Mouse (Mus musculus) CH12.LX (cell line): ENCODE results near the gene Adgrg1. TPM values are rescaled to one million over a fixed set of nuclear protein-coding genes. Genes with fewer than 3 reads are reported as not detected.

Experiments used
- DNase-seq: peaks from one replicate; pipeline ENCODE4 v3.0.0-alpha.2; 2013; ENCODE audit errors: extremely low read depth
- H3K27ac ChIP-seq: 2 replicates; pipeline ENCODE4 v1.5.1; 2012; ENCODE audit warnings: low read depth, mild to moderate bottlenecking, control low read depth, moderate library complexity; ENCODE audit not compliant: insufficient read depth
- H3K27me3 ChIP-seq: replicated peaks from 2 replicates; pipeline ENCODE3; 2012; ENCODE audit warnings: inconsistent platforms
- H3K36me3 ChIP-seq, 2 experiments: replicated peaks in 1 of 2; 2 replicates each; pipeline versions ENCODE3 to v1.6.1; 2012; ENCODE audit warnings: inconsistent platforms in 1 of 2, low read length in 1 of 2, mild to moderate bottlenecking in 1 of 2, mixed read lengths in 1 of 2, moderate library complexity in 1 of 2; ENCODE audit not compliant: control insufficient read depth in 1 of 2, insufficient read depth in 1 of 2
- H3K4me1 ChIP-seq, 2 experiments: 2 replicates each; pipeline ENCODE4 v1.6.1; 2012; ENCODE audit warnings: inconsistent platforms in 1 of 2, moderate library complexity in 1 of 2; ENCODE audit not compliant: insufficient read depth in 2 of 2, control insufficient read depth in 1 of 2
- H3K4me2 ChIP-seq: 2 replicates; pipeline ENCODE4 v1.6.1; 2012; ENCODE audit warnings: low read depth, mild to moderate bottlenecking, control low read depth; ENCODE audit not compliant: poor library complexity, insufficient read depth, severe bottlenecking
- H3K4me3 ChIP-seq, 3 experiments: fragments of 150-350 bp in 1 of 3; sonication (generic) in 1 of 3; replicated peaks in 1 of 3; 2 replicates each; pipeline versions ENCODE3 to v1.5.1; 2011 to 2012; ENCODE audit warnings: low read depth in 2 of 3, low read length in 2 of 3, mild to moderate bottlenecking in 2 of 3, moderate library complexity in 2 of 3, control low read depth in 1 of 3, improper control_type of control experiment in 1 of 3, inconsistent platforms in 1 of 3, mixed read lengths in 1 of 3; ENCODE audit not compliant: poor library complexity in 1 of 3
- H3K79me2 ChIP-seq: replicated peaks from 2 replicates; pipeline ENCODE4 v1.6.1; 2012; ENCODE audit warnings: mild to moderate bottlenecking, moderate library complexity; ENCODE audit not compliant: control insufficient read depth, poor library complexity, insufficient read depth, severe bottlenecking; ENCODE audit errors: extremely low read depth
- H3K9ac ChIP-seq: 2 replicates; pipeline ENCODE4 v1.6.1; 2012; ENCODE audit warnings: low read depth, mild to moderate bottlenecking, control low read depth, moderate library complexity; ENCODE audit not compliant: insufficient read depth
- H3K9me3 ChIP-seq: replicated peaks from 2 replicates; pipeline ENCODE3; 2012; ENCODE audit warnings: low read length, inconsistent platforms, mixed read lengths
- BHLHE40 ChIP-seq: IDR thresholded peaks from 2 replicates; pipeline ENCODE4 v1.6.1; 2011; ENCODE audit warnings: mild to moderate bottlenecking, low read depth, low read length, improper control_type of control experiment
- CHD1 ChIP-seq: IDR thresholded peaks from 2 replicates; pipeline ENCODE4 v1.6.1; 2012; ENCODE audit warnings: low read depth, low read length, improper control_type of control experiment, inconsistent platforms
- CHD2 ChIP-seq: IDR thresholded peaks from 2 replicates; pipeline ENCODE4 v1.6.1; 2011; ENCODE audit warnings: low read length, improper control_type of control experiment
- CTCF ChIP-seq, 2 experiments: IDR thresholded peaks in 1 of 2; conservative IDR thresholded peaks in 1 of 2; 2 replicates each; pipeline ENCODE4 v1.5.1; 2011 to 2012; ENCODE audit warnings: low read depth in 2 of 2, low read length in 2 of 2, improper control_type of control experiment in 1 of 2, inconsistent platforms in 1 of 2, mild to moderate bottlenecking in 1 of 2, moderate library complexity in 1 of 2
- IRF4 ChIP-seq: IDR thresholded peaks from 2 replicates; pipeline ENCODE4 v1.6.1; 2014; ENCODE audit warnings: low read depth, mild to moderate bottlenecking, inconsistent platforms, low read length, improper control_type of control experiment
- JUN ChIP-seq: IDR thresholded peaks from 2 replicates; pipeline ENCODE4 v1.6.1; 2011; ENCODE audit warnings: low read depth, mild to moderate bottlenecking, low read length, improper control_type of control experiment, moderate library complexity; ENCODE audit not compliant: insufficient read depth
- KAT2A ChIP-seq: IDR thresholded peaks from 2 replicates; pipeline ENCODE4 v1.6.1; 2012; ENCODE audit warnings: low read length, improper control_type of control experiment, inconsistent platforms; ENCODE audit not compliant: insufficient replicate concordance
- MAFK ChIP-seq: IDR thresholded peaks from 2 replicates; pipeline ENCODE4 v1.6.1; 2011; ENCODE audit warnings: low read length, improper control_type of control experiment; ENCODE audit not compliant: insufficient replicate concordance
- MAX ChIP-seq: IDR thresholded peaks from 2 replicates; pipeline ENCODE4 v1.6.1; 2011; ENCODE audit warnings: low read length, improper control_type of control experiment
- MXI1 ChIP-seq: IDR thresholded peaks from 2 replicates; pipeline ENCODE4 v1.6.1; 2011; ENCODE audit warnings: mild to moderate bottlenecking, low read depth, low read length, improper control_type of control experiment
- MYC ChIP-seq: IDR thresholded peaks from 2 replicates; pipeline ENCODE4 v1.6.1; 2011; ENCODE audit warnings: low read depth, mild to moderate bottlenecking, improper control_type of control experiment, low read length
- NELFE ChIP-seq: IDR thresholded peaks from 2 replicates; pipeline ENCODE4 v1.6.1; 2011; ENCODE audit warnings: low read depth, low read length, improper control_type of control experiment
- NRF1 ChIP-seq: IDR thresholded peaks from 2 replicates; pipeline ENCODE4 v1.6.1; 2014; ENCODE audit warnings: low read depth, mild to moderate bottlenecking, inconsistent platforms, low read length, improper control_type of control experiment, moderate library complexity
- PAX5 ChIP-seq: IDR thresholded peaks from 2 replicates; pipeline ENCODE4 v1.6.1; 2012; ENCODE audit warnings: low read length, inconsistent platforms, mixed read lengths
- RCOR1 ChIP-seq: conservative IDR thresholded peaks from 2 replicates; pipeline ENCODE4 v1.6.1; 2012; ENCODE audit warnings: low read depth, mild to moderate bottlenecking, inconsistent platforms, low read length, improper control_type of control experiment
- SIN3A ChIP-seq: IDR thresholded peaks from 2 replicates; pipeline ENCODE4 v1.6.1; 2012; ENCODE audit warnings: low read length, improper control_type of control experiment, inconsistent platforms
- UBTF ChIP-seq: IDR thresholded peaks from 2 replicates; pipeline ENCODE4 v1.6.1; 2012; ENCODE audit warnings: low read depth, mild to moderate bottlenecking, inconsistent platforms, low read length, improper control_type of control experiment, moderate library complexity
- ZC3H11A ChIP-seq: IDR thresholded peaks from 2 replicates; pipeline ENCODE4 v1.6.1; 2012; ENCODE audit warnings: low read depth, mild to moderate bottlenecking, inconsistent platforms, low read length, improper control_type of control experiment
- dilution Hi-C: fragments of 300-500 bp; cut with MboI; formaldehyde crosslinking; loops from 2 replicates; pipeline ENCODE4 v1.14.3; 2020; ENCODE audit warnings: low sequenced_read_pairs; ENCODE audit not compliant: extremely low pct_unique_long_range_greater_than_20kb, extremely low pct_ligation_motif_present
- in situ Hi-C: fragments of 300-500 bp; cut with MboI; formaldehyde crosslinking; loops from 3 replicates; pipeline ENCODE4 v1.14.3; 2019; ENCODE audit warnings: low sequenced_read_pairs, low pct_ligation_motif_present, low pct_unique_long_range_greater_than_20kb, mixed read lengths
- polyA plus RNA-seq: library from polyadenylated mRNA; unstranded; fragments of >175 nt; gene quantifications from 2 replicates; pipeline ENCODE4 v1.2.1, GENCODE M21; 2012; ENCODE audit warnings: low read depth; ENCODE audit not compliant: insufficient read length
- total RNA-seq, 2 experiments: library from RNA; depleted of rRNA; stranded (reverse); fragments of 300-350 nt in 1 of 2; fragments of >200 nt in 1 of 2; gene quantifications; 2 replicates each; pipeline ENCODE4 v1.2.3; 2012 to 2014

Gene Adgrg1
- total and polyA plus RNA-seq, 3 experiments = 0.42 to 2.5 (median 1.2) TPM

DNA sequence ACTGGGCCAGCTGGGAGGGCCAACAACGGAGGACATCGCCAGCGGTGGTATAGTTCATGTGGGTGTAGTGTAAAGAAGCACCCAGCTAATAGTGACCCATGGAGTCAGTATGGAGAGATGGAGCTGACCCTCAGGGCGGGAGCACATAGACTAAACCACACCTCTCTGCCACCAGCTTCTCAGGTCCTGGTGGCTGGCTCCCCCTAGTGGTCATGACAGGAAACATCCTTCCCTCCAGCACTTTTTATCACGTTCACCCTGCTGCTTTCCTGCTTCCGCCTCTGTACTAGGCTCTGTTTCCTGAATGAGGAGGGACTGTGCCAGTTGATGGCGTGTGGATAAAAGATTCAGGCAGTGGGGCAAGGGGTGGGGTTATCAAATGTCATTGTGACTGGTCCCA lies 27.1 kb downstream of the Adgrg1 start (continued):
- TF ChIP-seq NRF1 = no peak

- H3K9ac ChIP-seq = no peak overlapping the region
- H3K36me3 ChIP-seq = no peaks in the 10 kb centered on the region
- no peaks in the 10 kb centered on the region for H3K9me3 ChIP-seq
- H3K79me2 ChIP-seq = no peaks in the 10 kb centered on the region
- H3K27ac ChIP-seq = no peak overlapping the region
- H3K4me3 ChIP-seq = no peak overlapping the region
- in situ Hi-C loops = loop anchor here (5.0 kb wide), 1 partner anchor 60 kb away; no protein-coding TSS in a partner anchor
- TF ChIP-seq JUN (no peak), SIN3A (no peak), MAX (no peak), RCOR1 (no peak), KAT2A (no peak), CHD1 (no peak), CTCF (conservative IDR thresholded peaks at IDR 0.05 in 1 of 2, IDR thresholded peaks at IDR 0.05 in 1 of 2; ENCODE audit: low read depth in 2 of 2, low read length in 2 of 2) (no peak), MXI1 (no peak), ZC3H11A (no peak), MYC (no peak), UBTF (no peak), NRF1 (no peak), MAFK (no peak)
- DNase-seq = no peak
- H3K27me3 ChIP-seq = peaks cover 13% of the 10 kb centered on the region
- peaks cover 9 to 26% of the 10 kb centered on the region in 2 experiments for H3K4me1 ChIP-seq
- dilution Hi-C loops = no loop called here
- no peak overlapping the region for H3K4me2 ChIP-seq
Observed at GRCm38 (mm10) chr8:95002089-95002655, 27.6 kb downstream of the Adgrg1 start.

- no peak overlapping the region for H3K9ac ChIP-seq
- TF ChIP-seq PAX5 = no peak
- TF ChIP-seq IRF4 = no peak
- TF ChIP-seq SIN3A = no peak
- TF ChIP-seq MAX = no peak
- no peak for TF ChIP-seq NELFE
- TF ChIP-seq BHLHE40 = no peak
- no peak for TF ChIP-seq CHD2
- no peaks in the 10 kb centered on the region; a peak in 1 of 4 replicates for H3K4me1 ChIP-seq
- H3K4me3 ChIP-seq = no peak overlapping the region
- no peaks in the 10 kb centered on the region for H3K9me3 ChIP-seq
- H3K27ac ChIP-seq = no peak overlapping the region
- H3K27me3 ChIP-seq = peaks cover 14% of the 10 kb centered on the region
- H3K4me2 ChIP-seq = no peak overlapping the region
- H3K36me3 ChIP-seq = peaks cover 0 to 2% of the 10 kb centered on the region in 2 experiments
- no peak for DNase-seq
- no peaks in the 10 kb centered on the region for H3K79me2 ChIP-seq
- dilution Hi-C loops = no loop called here
- in situ Hi-C loops = no loop called here
Observed at GRCm38 (mm10) chr8:95012442-95012919, 37.9 kb downstream of the Adgrg1 start.
